In genomic region chr7:137085969-137086606, GRCm38 (mm10) we compare ENCODE assay signal across 9 mouse cellular contexts.
DNase-seq lines count a peak whose midpoint lies in the region; ATAC-seq and TF ChIP-seq lines count a peak whose summit lies in the region.
"Had no signal": no experiment of that assay in that cellular context is flagged by ENCODE, and none has a peak within 500 bp of the region (broad histone marks: within the 10 kb centered on the region; RNA-seq: fewer than 3 reads in every experiment).

No protein-coding gene starts in this region.

- DNase-seq in liver, adult 2 months (ENCODE audit: extremely low read depth, low read depth, low spot score), result peak; percentile 91
- DNase-seq in liver, embryonic 11.5 days (ENCODE audit: low spot score), result no peak
- peak; percentile 67 for DNase-seq in gastrocnemius, postnatal 10 days
- peak; percentile 97 for DNase-seq in lung, embryonic 14.5 days
- DNase-seq in testis, postnatal 10 days (ENCODE audit: low spot score), result peak; percentile 73
- DNase-seq in thymus, postnatal 4 days, result no peak
- no peak for DNase-seq in thymus, adult 18-20 months

- TF ChIP-seq CTCF in liver, adult 2 months (IDR thresholded peaks at IDR 0.05; ENCODE audit: low read depth, low read length), result no peak
- TF ChIP-seq CTCF in lung, embryonic 14.5 days (IDR thresholded peaks at IDR 0.05; ENCODE audit: low read depth), result no peak

- H3K4me1 ChIP-seq in liver, adult 2 months (ENCODE audit: control insufficient read depth, insufficient read depth, low read length), result no peaks in the 10 kb centered on the region; the same call in none of the 2 replicates
- H3K4me1 ChIP-seq in liver, embryonic 11.5 days (replicated peaks; ENCODE audit: control insufficient read depth, insufficient read depth, low read length), result no peaks in the 10 kb centered on the region; the same call in 1 of the 2 replicates
- peaks cover 17% of the 10 kb centered on the region for H3K4me1 ChIP-seq in intestine, embryonic 15.5 days (replicated peaks)
- peaks cover 22% of the 10 kb centered on the region for H3K4me1 ChIP-seq in lung, embryonic 14.5 days (ENCODE audit: insufficient read depth)

- H3K27ac ChIP-seq in liver, adult 2 months (replicated peaks; ENCODE audit: insufficient read depth, low read depth, low read length), result no peak overlapping the region
- no peak overlapping the region for H3K27ac ChIP-seq in liver, embryonic 11.5 days (ENCODE audit: low read depth, low read length)
- H3K27ac ChIP-seq in intestine, embryonic 15.5 days, result peak overlapping the region; percentile 14; the same call in 1 of the 2 replicates
- H3K27ac ChIP-seq in lung, embryonic 14.5 days (ENCODE audit: low read depth), result peak overlapping the region; percentile 70

- H3K4me2 ChIP-seq in liver, embryonic 11.5 days, result no peak overlapping the region
- peak overlapping the region; percentile 7; the same call in 1 of the 2 replicates for H3K4me2 ChIP-seq in intestine, embryonic 15.5 days (replicated peaks)
- H3K4me2 ChIP-seq in lung, embryonic 14.5 days, result peak overlapping the region; percentile 20; the same call in 1 of the 2 replicates

- no peak for ATAC-seq in liver, embryonic 11.5 days (replicated peaks; ENCODE audit: low FRiP score)
- ATAC-seq in intestine, embryonic 15.5 days, result peak; percentile 83
- peak; percentile 94 for ATAC-seq in lung, embryonic 14.5 days (ENCODE audit: insufficient read depth)

- no peak overlapping the region for H3K4me3 ChIP-seq in liver, adult 2 months (ENCODE audit: insufficient read depth, low read depth, low read length)
- H3K4me3 ChIP-seq in liver, embryonic 11.5 days (ENCODE audit: low read depth, low read length), result no peak overlapping the region
- no peak overlapping the region for H3K4me3 ChIP-seq in intestine, embryonic 15.5 days (replicated peaks)
- no peak overlapping the region for H3K4me3 ChIP-seq in lung, embryonic 14.5 days (ENCODE audit: low read depth, low read length)

- H3K9ac ChIP-seq in liver, adult 2 months (ENCODE audit: low read depth, low read length), result no peak overlapping the region
- H3K9ac ChIP-seq in liver, embryonic 11.5 days (ENCODE audit: low read depth, low read length), result no peak overlapping the region
- no peak overlapping the region for H3K9ac ChIP-seq in intestine, embryonic 15.5 days
- no peak overlapping the region for H3K9ac ChIP-seq in lung, embryonic 14.5 days

- no peaks in the 10 kb centered on the region for H3K36me3 ChIP-seq in liver, adult 2 months (ENCODE audit: control insufficient read depth, insufficient read depth, low read length)
- H3K36me3 ChIP-seq in liver, embryonic 11.5 days (ENCODE audit: control insufficient read depth, insufficient read depth, low read length), result no peaks in the 10 kb centered on the region
- no peaks in the 10 kb centered on the region for H3K36me3 ChIP-seq in intestine, embryonic 15.5 days
- no peaks in the 10 kb centered on the region for H3K36me3 ChIP-seq in lung, embryonic 14.5 days (ENCODE audit: insufficient read depth)
- H3K36me3 ChIP-seq: G1E had no signal

- no peak for TF ChIP-seq POLR2A in liver, adult 2 months (IDR thresholded peaks at IDR 0.05; ENCODE audit: extremely low read depth, insufficient read depth, low read length)

- WGBS in liver, adult 2 months, result 30% methylated on average over 14 of the region's 14 CpGs
- 62% methylated on average over 14 of the region's 14 CpGs for WGBS in liver, embryonic 11.5 days
- WGBS in intestine, embryonic 15.5 days, result 20% methylated on average over 14 of the region's 14 CpGs
- WGBS in lung, embryonic 14.5 days, result 10% methylated on average over 14 of the region's 14 CpGs

- H3K79me2 ChIP-seq in liver, adult 2 months (ENCODE audit: control insufficient read depth, insufficient read depth, low read length), result no peaks in the 10 kb centered on the region

- no peaks in the 10 kb centered on the region for H3K27me3 ChIP-seq in liver, adult 2 months (ENCODE audit: control insufficient read depth, insufficient read depth, low read length)
- H3K27me3 ChIP-seq in liver, embryonic 11.5 days (replicated peaks; ENCODE audit: control insufficient read depth, insufficient read depth, low read length), result no peaks in the 10 kb centered on the region
- no peaks in the 10 kb centered on the region for H3K27me3 ChIP-seq in intestine, embryonic 15.5 days (replicated peaks)
- H3K27me3 ChIP-seq in lung, embryonic 14.5 days (ENCODE audit: insufficient read depth, low read length), result 0 out of 2 replicates have a peak, but pooled peaks cover 3% of the 10 kb centered on the region

- no peaks in the 10 kb centered on the region for H3K9me3 ChIP-seq in liver, embryonic 11.5 days (ENCODE audit: control insufficient read depth, low read length)
- no peaks in the 10 kb centered on the region for H3K9me3 ChIP-seq in intestine, embryonic 15.5 days
- no peaks in the 10 kb centered on the region for H3K9me3 ChIP-seq in lung, embryonic 14.5 days (ENCODE audit: low read depth, low read length)

Comparison
In these comparisons a context has a peak if more than half of its experiments do, and no peak if none do; other contexts are left out.
1. DNase-seq: peak in liver, adult 2 months (single experiment), gastrocnemius, postnatal 10 days (single experiment), lung, embryonic 14.5 days (single experiment) and testis, postnatal 10 days (single experiment); none in liver, embryonic 11.5 days (single experiment), thymus, postnatal 4 days (single experiment) and thymus, adult 18-20 months (0 of 2).
2. H3K27ac ChIP-seq: peak in intestine, embryonic 15.5 days (single experiment) and lung, embryonic 14.5 days (single experiment); none in liver, adult 2 months (single experiment) and liver, embryonic 11.5 days (single experiment).